Mouse (Mus musculus): ENCODE measurements around the gene Gbp8. TPM values are rescaled to one million over a fixed set of nuclear protein-coding genes. Genes with fewer than 3 reads are reported as not detected.
"Not testable (repeated sequence)": the region's sequence is repeated elsewhere in the genome, so short reads cannot be mapped to it uniquely, and the experiment has no call there.

Gbp8 gene
- 0.37 TPM in 1 of 2 replicates, not detected in the other for polyA plus RNA-seq (2016; fragmentation: Nextera tagmentation; extraction: Ambion mirVana)

DNA sequence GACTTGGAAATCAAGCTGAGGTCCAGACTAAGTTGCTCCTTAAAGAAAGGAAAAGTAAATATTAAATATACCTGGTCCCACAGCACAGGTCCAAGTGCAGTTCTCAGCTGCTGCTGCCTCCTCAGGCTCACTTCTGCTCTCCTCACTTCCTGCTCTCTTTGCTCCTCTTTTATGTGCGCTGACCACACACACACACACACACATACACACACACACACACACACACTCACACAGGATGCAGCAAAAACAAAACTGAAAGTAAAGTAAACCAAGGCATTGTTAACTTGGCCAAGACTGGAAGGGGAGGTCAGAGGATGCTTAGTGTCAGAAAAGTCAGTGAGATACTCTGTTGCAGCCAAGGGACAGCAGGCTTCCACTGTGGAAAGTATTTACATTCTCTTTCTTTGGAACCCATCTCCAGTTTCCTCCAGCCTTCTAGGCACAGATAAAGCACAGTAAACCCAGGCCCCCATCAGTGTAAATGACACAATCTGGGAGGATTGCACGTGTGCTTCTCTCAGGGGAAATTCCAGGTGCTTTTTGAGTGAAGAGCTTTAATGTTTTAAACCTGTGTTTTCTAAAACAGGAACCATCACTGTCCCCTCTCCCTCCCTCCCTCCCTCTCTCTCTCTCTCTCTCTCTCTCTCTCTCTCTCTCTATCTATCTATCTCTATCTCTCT is at the start of gene Gbp8, which contains the start of the genes Gbp9 and Gbp4:
TSS of gene Gbp8 (minus strand) at position 132 of the 680 bp plus-strand sequence.
TSS of gene Gbp9 (minus strand) at position 131 of the 680 bp plus-strand sequence.
TSS of gene Gbp4 (minus strand) at position 178 of the 680 bp plus-strand sequence.
- H3K36me3 ChIP-seq; H3K9ac ChIP-seq; H3K9me3 ChIP-seq; H3K4me2 ChIP-seq (replicated peaks); H3K4me3 ChIP-seq; H3K27ac ChIP-seq; H3K4me1 ChIP-seq; H3K27me3 ChIP-seq; ATAC-seq (ENCODE audit: insufficient number of reproducible peaks, insufficient read depth, low FRiP score, low TSS enrichment): not testable (repeated sequence)
- 15% methylated on average over 2 of the region's 2 CpGs for WGBS

DNA sequence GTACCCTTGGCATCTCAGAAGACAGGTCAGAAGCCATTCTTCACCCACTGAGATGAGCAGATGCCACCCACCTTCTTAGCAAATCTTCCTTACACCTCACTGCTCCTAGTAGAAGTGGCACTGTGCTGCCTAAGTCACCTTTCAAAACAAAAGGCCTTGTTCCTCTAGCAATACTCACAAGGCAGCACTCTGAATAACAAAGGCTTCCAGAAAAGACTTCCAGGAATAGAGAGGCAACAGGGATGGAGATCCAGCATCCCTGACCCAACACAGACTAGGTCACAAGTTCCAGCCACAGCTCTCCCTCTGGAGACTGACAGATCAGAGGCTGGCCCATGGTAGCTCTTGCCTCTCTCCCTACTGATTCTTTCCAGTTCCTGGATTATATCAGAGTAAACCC is 42.1 kb upstream of the Gbp8 start:
- no peak overlapping the region for H3K27ac ChIP-seq
- no peaks in the 10 kb centered on the region for H3K36me3 ChIP-seq
- no peak overlapping the region for H3K4me2 ChIP-seq (replicated peaks)
- no peaks in the 10 kb centered on the region for H3K4me1 ChIP-seq
- H3K9ac ChIP-seq = no peak overlapping the region
- ATAC-seq (ENCODE audit: insufficient number of reproducible peaks, insufficient read depth, low FRiP score, low TSS enrichment) = no peak
- no peak overlapping the region for H3K4me3 ChIP-seq
- H3K27me3 ChIP-seq = no peaks in the 10 kb centered on the region
- H3K9me3 ChIP-seq = no peaks in the 10 kb centered on the region

DNA sequence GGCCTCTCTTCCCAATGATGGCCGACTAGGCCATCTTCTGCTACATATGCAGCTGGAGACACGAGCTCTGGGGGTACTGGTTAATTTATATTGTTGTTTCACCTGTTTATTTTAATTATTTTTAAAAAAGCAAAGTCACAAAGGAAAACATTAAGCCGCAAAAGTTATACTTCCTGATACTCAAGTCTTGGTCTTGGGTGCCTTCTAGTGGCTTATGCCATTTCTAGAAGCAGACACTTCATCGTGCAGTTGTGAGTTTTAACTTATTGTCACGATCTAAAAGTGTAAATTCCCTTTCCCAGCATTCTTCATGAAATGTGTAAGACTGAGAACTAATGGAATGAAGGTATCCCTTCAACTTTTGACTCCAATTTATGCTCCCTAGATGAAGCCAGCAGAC is 17.2 kb upstream of the Gbp8 start:
- no peak for ATAC-seq (ENCODE audit: insufficient number of reproducible peaks, insufficient read depth, low FRiP score, low TSS enrichment)
- Histone ChIP-seq H3K9ac (no peak overlapping the region), H3K9me3 (no peaks in the 10 kb centered on the region), H3K27me3 (no peaks in the 10 kb centered on the region), H3K4me2 (replicated peaks) (no peak overlapping the region), H3K4me1 (no peaks in the 10 kb centered on the region), H3K27ac (no peak overlapping the region), H3K36me3 (no peaks in the 10 kb centered on the region), H3K4me3 (no peak overlapping the region)
- 86% methylated on average over 5 of the region's 5 CpGs for WGBS

DNA sequence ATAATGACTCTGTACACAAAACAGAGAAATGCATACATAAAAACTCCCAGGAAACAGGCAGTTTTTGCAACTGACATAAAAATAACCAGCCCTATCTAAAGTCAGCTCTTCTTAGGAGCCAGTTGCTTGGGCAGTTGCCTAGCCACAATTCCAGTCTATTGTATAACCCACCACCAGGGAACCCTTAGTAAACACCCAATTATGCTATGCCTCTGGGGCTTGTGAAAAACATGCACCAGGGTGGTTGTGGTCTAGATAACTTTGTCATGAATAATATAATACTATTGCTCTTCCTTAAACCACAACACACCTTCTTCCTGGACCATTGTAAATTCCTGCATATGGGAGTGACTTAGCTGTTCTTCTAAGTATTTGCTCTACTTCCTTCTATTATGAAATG is 14.7 kb upstream of the Gbp8 start:
- H3K36me3 ChIP-seq = no peaks in the 10 kb centered on the region
- H3K27ac ChIP-seq = no peak overlapping the region
- no peak overlapping the region for H3K9ac ChIP-seq
- no peak for ATAC-seq (ENCODE audit: insufficient number of reproducible peaks, insufficient read depth, low FRiP score, low TSS enrichment)
- no peaks in the 10 kb centered on the region for H3K27me3 ChIP-seq
- no peak overlapping the region for H3K4me2 ChIP-seq (replicated peaks)
- no peak overlapping the region for H3K4me3 ChIP-seq
- H3K4me1 ChIP-seq = no peaks in the 10 kb centered on the region
- no peaks in the 10 kb centered on the region for H3K9me3 ChIP-seq

DNA sequence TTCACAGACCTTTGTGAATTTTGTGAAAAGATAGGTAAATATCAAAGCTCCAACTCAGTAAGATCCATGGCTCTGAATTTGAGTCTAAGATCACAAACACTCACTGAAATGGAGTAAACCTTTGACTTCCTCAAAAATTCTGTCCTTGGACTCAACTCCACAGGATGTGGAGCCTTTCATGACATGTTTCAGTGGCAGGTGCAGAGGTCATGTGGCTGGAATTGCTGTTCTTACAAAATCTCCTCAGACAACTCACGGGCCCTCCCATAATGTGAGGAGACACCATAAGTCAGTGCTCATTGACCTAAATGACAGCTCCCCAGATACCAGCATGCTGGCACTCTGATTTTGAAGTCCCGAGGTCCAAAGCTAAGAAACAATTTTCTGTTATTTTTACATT is 8.7 kb upstream of the Gbp8 start:
- H3K4me1 ChIP-seq; H3K27ac ChIP-seq; H3K27me3 ChIP-seq; H3K4me2 ChIP-seq (replicated peaks); H3K9me3 ChIP-seq; H3K36me3 ChIP-seq; ATAC-seq (ENCODE audit: insufficient number of reproducible peaks, insufficient read depth, low FRiP score, low TSS enrichment); H3K9ac ChIP-seq; H3K4me3 ChIP-seq: not testable (repeated sequence)
- 72% methylated on average over 2 of the region's 2 CpGs for WGBS

DNA sequence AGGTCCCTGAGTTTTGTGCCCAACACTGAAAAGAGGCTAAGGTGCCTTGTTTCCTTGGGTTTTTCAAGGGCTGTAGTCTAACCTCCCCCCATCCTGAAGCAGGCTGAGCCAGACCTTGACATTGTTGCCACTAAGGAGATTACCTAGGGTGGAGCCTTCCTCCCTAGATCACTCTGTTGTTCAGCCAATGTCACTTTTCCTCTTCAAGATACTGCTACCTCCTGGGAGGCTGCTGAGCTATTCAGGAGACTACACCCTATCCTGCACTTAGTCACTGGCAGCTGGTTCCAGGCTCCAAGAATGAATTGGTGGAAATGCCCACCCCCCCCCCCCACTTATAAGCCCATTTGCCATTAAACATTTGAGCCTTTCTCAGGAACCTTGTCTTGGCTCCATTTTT is 7.1 kb upstream of the Gbp8 start:
- H3K27me3 ChIP-seq = no peaks in the 10 kb centered on the region
- no peak overlapping the region for H3K27ac ChIP-seq
- no peak for ATAC-seq (ENCODE audit: insufficient number of reproducible peaks, insufficient read depth, low FRiP score, low TSS enrichment)
- H3K4me3 ChIP-seq = no peak overlapping the region
- H3K9me3 ChIP-seq = no peaks in the 10 kb centered on the region
- H3K4me2 ChIP-seq (replicated peaks) = no peak overlapping the region
- no peak overlapping the region for H3K9ac ChIP-seq
- no peaks in the 10 kb centered on the region for H3K4me1 ChIP-seq
- no peaks in the 10 kb centered on the region for H3K36me3 ChIP-seq

DNA sequence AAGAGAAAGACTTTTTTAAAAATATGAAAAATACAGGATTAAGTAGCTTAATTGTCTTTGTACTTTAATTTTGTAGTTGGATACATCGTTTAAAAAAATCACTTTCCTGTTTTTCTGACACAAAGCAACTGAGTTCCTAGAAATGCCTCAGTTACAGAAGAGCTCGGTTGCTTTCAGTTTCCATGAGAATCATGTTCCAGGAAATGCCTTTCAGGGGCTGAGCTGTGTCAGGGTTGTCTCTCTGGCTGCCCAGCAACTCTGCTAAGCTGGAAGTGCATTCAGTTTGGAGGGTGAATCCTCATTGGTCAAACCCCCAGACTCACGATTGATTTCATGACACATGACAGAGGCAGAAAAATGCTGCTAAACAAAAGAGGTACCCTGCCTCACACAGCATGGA is 6.4 kb upstream of the Gbp8 start:
- not testable (repeated sequence) for H3K4me1 ChIP-seq; H3K36me3 ChIP-seq; H3K4me2 ChIP-seq (replicated peaks); H3K9ac ChIP-seq; H3K9me3 ChIP-seq; H3K27me3 ChIP-seq; ATAC-seq (ENCODE audit: insufficient number of reproducible peaks, insufficient read depth, low FRiP score, low TSS enrichment); H3K27ac ChIP-seq; H3K4me3 ChIP-seq
- 48% methylated on average over 3 of the region's 3 CpGs for WGBS

DNA sequence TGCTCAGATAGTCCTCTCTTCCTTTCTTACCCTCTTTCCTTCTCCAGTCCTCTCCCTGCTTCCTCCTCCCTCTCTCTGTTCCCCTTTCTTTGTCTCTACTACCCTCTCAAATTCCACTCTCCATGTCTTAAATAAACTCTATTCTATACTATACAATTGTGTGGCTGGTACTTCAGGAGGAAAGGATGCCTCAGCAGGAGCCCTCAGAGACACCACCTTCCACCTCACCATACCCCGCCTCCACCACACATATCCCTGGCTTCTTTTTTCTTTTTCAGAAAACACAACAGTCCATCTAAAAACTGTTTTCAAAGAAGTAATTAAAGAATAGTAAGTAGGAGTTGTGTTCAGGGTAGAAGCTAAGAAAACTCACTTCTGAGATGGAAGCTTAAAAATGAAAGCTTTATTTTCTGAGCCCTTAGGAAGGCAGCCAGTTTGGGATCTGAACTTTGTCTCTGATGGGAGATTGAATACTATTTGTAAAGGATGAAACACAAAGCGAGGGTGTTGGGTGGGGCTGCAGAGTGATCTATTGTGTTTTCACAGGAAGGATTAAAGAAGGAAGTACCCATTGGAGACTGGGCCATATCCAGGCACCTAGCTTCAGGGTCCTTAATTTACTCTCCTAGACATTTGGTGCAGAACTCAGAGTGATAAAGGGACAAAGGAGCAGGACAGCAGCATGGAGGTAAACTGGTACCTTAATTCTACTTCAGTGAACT is 910 bp upstream of the Gbp8 start:
- not testable (repeated sequence) for ATAC-seq (ENCODE audit: insufficient number of reproducible peaks, insufficient read depth, low FRiP score, low TSS enrichment); H3K36me3 ChIP-seq; H3K9me3 ChIP-seq; H3K9ac ChIP-seq; H3K27me3 ChIP-seq; H3K4me3 ChIP-seq; H3K4me1 ChIP-seq; H3K27ac ChIP-seq; H3K4me2 ChIP-seq (replicated peaks)
- WGBS = 65% methylated on average over 2 of the region's 2 CpGs

DNA sequence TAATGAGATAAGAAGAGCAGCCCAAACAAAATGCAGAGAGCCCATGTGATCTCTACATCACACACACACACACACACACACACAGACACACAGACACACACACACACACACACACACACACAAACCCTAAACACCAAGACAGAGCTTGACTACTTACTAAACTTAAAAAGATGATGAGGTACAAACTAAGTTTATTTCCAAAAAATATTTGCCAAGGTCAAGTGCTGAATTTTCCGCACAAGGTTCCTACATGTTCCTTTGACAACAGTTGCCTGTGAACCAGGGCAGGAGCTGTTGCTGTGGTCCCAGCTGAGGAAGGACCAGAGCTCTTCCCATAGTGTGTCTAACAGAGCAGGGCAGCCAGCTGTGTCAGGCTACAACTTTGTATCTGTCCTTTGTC is 434 bp downstream of the Gbp8 start:
- 74% methylated on average over 1 of the region's 1 CpGs for WGBS

DNA sequence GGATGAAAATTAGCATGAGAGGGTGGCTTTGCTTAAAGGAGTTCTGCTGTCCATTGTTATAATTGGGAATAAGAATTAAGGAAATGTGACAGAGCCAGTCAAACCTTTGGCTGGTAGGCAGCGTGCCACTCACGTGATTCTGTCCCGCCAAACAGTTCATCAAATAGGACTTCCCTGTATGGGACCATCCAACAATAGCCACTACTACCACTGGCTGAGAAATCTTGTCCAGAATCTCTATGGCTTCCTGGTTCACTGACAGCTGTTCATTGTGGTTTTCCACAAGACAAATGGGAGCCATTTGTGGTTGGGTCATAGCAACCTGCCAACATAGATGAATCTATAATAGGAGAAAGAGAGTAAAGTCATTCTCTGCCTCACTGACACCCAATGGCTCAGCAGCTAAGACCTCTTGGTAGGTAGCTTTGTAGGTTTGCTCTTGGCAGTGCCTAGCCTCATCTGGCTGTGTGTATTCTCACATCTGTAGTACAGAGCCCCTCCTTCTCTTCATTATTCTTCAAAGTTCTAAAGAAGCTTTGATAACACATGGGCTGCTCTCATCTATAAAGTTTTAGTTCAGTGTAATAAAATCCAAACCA is 2.5 kb downstream of the Gbp8 start:
- WGBS = 89% methylated on average over 3 of the region's 3 CpGs
- H3K4me2 ChIP-seq (replicated peaks) = not testable (repeated sequence)

More for the DNA sequence above, 434 bp downstream of the Gbp8 start:
- Histone ChIP-seq H3K9ac (no peak overlapping the region), H3K4me1 (no peaks in the 10 kb centered on the region), H3K9me3 (no peaks in the 10 kb centered on the region), H3K36me3 (no peaks in the 10 kb centered on the region), H3K27me3 (no peaks in the 10 kb centered on the region), H3K4me2 (replicated peaks) (no peak overlapping the region), H3K4me3 (no peak overlapping the region), H3K27ac (no peak overlapping the region)
- ATAC-seq (ENCODE audit: insufficient number of reproducible peaks, insufficient read depth, low FRiP score, low TSS enrichment) = no peak

DNA sequence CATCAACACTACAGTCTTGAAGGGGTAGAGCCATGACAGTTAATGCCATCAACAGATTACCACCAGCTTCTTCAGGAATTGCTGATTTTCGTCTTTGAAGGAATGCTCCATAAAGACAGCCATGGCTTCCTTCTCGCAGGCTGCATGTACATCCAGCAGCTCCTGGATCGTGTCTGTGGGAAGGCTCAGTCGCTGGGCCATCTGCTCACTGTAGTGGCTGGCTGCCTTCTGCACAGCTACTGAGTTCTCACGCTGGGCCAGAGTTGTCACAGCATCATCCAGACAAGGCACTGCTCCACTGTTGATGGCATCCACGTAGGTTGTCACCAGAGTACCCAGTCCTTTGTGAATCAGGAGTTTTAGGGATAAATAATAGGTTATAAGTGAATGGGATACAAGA is 17.6 kb downstream of the Gbp8 start:
- ATAC-seq (ENCODE audit: insufficient number of reproducible peaks, insufficient read depth, low FRiP score, low TSS enrichment); H3K4me3 ChIP-seq; H3K4me2 ChIP-seq (replicated peaks); H3K36me3 ChIP-seq; H3K27me3 ChIP-seq; H3K4me1 ChIP-seq; H3K27ac ChIP-seq; H3K9me3 ChIP-seq; H3K9ac ChIP-seq: not testable (repeated sequence)
- WGBS = 81% methylated on average over 6 of the region's 6 CpGs

More for the DNA sequence above, 2.5 kb downstream of the Gbp8 start:
- H3K9me3 ChIP-seq; H3K36me3 ChIP-seq; ATAC-seq (ENCODE audit: insufficient number of reproducible peaks, insufficient read depth, low FRiP score, low TSS enrichment); H3K9ac ChIP-seq; H3K27me3 ChIP-seq; H3K27ac ChIP-seq; H3K4me1 ChIP-seq; H3K4me3 ChIP-seq: not testable (repeated sequence)

DNA sequence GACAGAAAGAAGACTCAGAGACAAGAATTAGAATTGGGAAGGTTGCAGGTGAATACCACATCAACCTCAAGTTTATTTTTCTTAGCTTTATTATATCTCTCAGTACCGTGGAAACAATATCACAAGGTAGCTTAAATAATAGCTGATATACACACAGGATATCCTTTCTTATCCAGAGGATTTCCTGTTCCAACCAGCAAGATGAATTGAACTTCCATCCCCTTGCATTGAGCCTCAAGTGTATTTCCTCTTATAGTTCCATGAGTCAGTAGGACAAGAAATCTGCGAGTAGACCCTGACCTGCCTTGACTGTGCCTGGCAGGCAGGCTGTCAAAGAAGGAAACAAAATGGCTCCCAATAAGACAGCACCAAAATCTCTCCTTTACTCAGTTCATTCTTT is 23.6 kb downstream of the Gbp8 start:
- Histone ChIP-seq H3K9ac (no peak overlapping the region), H3K4me2 (replicated peaks) (no peak overlapping the region), H3K27me3 (no peaks in the 10 kb centered on the region), H3K27ac (no peak overlapping the region), H3K36me3 (no peaks in the 10 kb centered on the region), H3K9me3 (no peaks in the 10 kb centered on the region), H3K4me3 (no peak overlapping the region), H3K4me1 (no peaks in the 10 kb centered on the region)
- WGBS = 81% methylated on average over 2 of the region's 2 CpGs
- no peak for ATAC-seq (ENCODE audit: insufficient number of reproducible peaks, insufficient read depth, low FRiP score, low TSS enrichment)

Measured in embryonic facial prominence, embryonic 12.5 days (tissue).